Mouse (Mus musculus): ENCODE measurements at regions not wholly inside any gene's neighbourhood (a gene's known extent, or its start where the extent isn't known, plus 50 kb on each side); places are given as distances from the start of the nearest gene placed in this dataset.

DNA sequence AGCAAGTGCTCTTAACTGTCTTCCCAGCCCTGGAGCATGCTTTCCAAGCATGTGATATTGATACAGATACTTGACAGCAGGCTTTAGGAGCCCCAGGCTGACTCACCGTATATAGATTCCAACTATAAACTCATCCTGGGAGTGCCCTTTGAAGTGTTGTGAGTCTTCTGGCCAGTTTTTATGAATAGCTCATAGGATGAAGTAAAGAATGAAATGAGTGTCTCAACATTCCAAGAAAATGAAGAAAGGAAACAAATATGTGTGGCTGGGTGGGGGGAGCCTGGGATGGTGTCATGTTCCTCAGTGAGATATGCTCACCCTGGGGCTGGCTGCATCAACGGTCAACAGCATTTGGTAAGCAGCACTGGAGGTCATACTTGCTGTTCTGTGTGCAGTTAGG lies 238.5 kb downstream of the Zfp36l1 start:
- no peak for TF ChIP-seq CTCF (IDR thresholded peaks at IDR 0.05; ENCODE audit: low read depth, low read length)
- TF ChIP-seq GATA1 (IDR thresholded peaks at IDR 0.05; ENCODE audit: borderline replicate concordance, low read length), result no peak
- TF ChIP-seq POLR2AphosphoS5 (IDR thresholded peaks at IDR 0.05; ENCODE audit: insufficient replicate concordance, low read depth, low read length), result no peak
